Mouse (Mus musculus): ENCODE measurements around the gene Zc2hc1b.
"Not testable (repeated sequence)": the region's sequence is repeated elsewhere in the genome, so short reads cannot be mapped to it uniquely, and the experiment has no call there.

Zc2hc1b gene

GRCm38 (mm10) chr10:13177973-13178624 lies at the start of gene Zc2hc1b:
TSS of gene Zc2hc1b (minus strand) at chr10:13178023.
- no peak for DNase-seq

DNA sequence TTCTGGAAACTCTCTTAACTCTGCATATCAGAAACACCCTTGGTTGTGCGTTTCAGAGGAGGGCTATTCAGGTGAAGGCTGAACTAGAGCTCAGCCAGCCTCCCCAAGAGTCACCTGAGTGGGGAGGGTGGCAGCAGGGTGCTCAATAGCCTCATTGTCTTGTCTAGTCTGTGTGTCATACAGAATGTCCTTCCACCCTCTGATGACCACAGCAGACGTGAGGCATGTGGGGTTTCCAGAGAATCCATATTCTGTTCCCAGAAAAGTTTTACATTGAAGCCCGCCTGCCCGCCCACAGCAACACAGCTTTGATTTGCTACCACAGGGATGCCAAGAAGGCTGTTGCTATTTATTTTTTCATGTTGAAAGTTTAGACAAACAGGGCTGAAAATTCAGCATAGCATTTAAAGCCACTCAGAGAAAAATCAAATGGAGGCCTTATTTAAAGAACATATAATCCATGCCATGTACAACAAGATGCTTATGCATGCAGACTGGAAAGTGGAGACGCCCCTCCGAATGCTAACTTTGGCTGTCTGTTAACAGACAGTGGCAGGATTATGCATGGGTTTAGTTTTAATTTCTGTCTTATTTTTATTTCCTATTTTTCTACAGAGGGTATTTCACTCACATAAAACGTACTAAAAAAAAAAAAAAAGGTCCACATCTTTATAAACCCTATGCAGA lies 47.7 kb upstream of the Zc2hc1b start:
- no peak for DNase-seq

- no peak for DNase-seq
These were observed 44.3 kb upstream of the Zc2hc1b start for GRCm38 (mm10) chr10:13222135-13222534.

DNA sequence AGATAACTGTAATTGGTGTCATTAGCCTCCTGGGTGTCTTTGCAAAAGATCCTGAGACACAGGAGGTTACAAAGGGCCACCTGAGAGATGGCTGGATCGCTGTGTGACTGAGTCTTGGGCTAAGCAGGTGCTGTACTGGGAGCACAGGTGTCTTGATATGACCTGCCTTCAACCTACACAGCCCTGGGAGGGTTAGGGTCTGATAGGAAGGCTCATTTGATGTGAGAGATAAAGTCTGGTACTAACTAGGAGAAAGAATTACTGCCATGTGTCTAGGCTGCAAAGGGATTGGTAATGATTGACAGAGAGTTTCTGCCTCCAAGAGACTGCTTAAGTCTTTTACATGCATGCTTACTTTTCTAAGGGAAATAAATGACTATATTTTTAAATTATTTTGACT lies 42.2 kb upstream of the Zc2hc1b start:
- no peak for DNase-seq

DNA sequence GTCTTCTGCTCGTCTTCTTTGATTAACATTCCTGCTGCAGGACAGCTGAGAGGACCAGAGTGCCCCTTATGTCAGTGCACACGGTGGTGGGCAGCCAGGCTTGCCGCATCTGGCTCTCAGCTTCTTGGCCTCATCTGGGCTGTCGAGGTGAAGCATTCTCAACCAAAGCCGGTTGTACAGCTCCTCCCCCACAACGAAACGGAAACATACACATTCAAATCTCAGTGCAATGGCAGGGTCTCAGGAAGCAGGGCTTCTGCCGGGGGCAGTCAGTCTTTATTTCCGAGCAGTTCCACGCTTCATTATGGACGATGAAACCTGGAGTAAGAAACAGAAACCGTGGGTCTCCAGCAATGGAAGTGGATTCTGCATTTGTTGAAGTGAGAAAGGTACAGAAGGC lies 36.1 kb upstream of the Zc2hc1b start:
- DNase-seq, result no peak

DNA sequence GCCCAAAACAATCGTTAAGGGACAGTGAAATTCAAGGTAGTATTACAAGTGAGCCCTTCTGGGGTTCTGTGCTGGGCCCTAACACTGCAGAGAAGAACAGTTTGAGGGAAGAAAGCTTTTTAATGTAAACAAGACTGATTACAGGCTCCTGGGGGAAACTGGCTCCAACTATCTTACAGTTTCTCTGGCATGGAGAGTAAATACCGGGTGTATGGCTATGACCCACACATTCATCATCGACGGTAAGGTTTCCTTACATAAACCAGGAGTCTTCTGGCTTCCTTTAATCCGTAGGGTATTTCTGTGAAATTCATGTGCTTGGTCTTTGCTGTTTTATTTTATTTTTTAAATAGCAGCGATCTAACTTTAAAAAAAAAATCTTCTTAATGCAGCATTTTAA lies 35.0 kb upstream of the Zc2hc1b start:
- DNase-seq, result no peak

- no peak for DNase-seq
These were observed 34.5 kb upstream of the Zc2hc1b start for GRCm38 (mm10) chr10:13212326-13212725.

GRCm38 (mm10) chr10:13209930-13210637 lies 32.3 kb upstream of the Zc2hc1b start:
- DNase-seq, result no peak

GRCm38 (mm10) chr10:13209506-13209905 lies 31.7 kb upstream of the Zc2hc1b start:
- DNase-seq, result no peak

GRCm38 (mm10) chr10:13209061-13209460 lies 31.2 kb upstream of the Zc2hc1b start:
- DNase-seq, result no peak

DNA sequence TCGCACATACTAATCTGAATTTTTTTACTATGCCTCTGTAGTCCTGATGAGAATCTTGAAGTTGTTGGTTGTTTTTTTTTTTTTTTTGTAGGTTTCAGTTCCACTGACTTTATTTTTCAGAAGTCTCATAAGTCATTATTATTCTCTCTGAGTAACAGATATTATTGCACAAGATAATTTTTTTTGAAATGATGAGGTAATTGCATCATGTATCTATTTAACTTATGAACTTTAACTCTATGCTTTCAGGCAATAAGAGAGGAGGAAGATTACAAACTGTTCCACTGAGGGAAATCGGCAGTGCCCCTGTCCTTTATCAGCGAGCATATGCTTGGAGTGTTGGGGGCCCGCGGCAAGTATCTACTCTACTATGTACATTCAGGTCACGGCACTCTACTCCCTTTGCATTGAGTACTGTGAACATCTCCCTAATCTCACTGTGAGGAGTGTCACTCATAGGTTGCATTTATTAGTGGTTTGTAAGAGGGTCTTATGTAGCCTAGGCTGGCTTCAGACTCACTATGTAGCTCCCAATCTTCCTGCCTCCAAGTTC lies 24.0 kb upstream of the Zc2hc1b start:
- no peak for DNase-seq

DNA sequence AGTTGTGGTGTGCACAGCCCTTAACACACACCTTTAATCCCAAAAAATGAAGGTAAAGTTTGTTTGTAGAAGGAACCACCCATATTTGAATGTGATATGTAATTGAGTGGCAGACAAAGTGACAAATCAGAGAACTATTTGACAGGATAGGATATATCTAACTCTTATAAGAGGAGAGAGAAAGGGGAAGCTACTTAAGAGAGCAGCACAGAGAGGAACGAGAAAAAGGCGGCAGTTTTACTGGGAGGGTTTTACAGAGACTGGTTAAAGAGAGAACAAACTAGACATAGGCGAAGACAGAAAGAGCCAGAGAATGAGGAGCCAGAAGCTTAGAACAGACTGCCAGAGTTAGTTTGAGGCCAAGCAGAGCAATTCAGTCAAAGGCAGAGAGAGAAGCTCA lies 23.0 kb upstream of the Zc2hc1b start:
- no peak for DNase-seq

DNA sequence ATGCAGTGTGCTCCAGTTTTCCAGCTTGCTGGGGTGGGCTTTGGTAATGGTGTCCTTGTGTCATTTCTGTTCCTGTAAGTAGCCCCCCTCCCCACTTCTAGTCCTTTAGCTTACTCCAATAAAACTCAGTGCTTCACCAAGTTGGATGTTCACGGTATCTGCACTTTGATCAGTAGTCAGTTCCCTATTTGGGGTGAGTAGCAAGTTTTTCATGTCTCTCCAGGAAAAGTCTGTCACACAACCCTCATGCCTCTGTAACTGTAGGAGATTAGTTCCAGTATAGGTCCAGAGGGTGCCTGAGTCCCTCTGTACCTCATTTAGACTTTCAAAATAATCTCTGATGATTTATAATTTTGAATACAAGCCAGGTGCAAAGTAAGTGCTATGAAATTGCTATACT lies 21.4 kb upstream of the Zc2hc1b start:
- DNase-seq, result no peak

DNA sequence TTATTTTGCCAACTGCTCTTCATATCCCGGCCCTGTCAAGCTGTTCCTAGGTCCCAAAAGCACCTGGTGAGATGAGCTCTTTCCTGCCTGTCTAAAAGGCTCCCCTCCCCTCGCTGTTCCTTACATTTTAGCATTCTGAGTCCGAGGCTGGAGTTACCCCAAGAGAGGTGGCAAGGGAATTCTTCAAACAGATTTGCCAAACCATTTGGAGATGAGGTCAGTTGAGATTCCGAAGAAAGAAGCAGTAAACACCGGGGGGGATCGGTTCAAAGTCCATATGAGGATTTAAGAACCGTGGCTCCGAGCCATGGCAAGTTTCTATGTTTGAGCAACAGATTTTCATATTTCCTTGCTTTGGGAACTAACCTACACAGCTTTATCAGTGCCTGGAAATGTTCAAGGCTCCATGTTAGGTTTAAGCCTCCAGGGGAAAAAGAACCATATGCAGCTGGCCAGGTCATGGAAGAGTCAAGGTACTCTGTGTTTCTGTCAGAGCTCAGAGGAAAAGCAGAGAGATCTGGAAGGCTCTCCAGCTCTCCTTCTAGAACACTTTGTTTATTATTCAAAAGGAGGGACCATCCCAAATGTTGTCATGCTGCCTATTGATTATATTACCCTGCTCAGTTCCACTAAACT lies 19.2 kb upstream of the Zc2hc1b start:
- DNase-seq, result no peak

DNA sequence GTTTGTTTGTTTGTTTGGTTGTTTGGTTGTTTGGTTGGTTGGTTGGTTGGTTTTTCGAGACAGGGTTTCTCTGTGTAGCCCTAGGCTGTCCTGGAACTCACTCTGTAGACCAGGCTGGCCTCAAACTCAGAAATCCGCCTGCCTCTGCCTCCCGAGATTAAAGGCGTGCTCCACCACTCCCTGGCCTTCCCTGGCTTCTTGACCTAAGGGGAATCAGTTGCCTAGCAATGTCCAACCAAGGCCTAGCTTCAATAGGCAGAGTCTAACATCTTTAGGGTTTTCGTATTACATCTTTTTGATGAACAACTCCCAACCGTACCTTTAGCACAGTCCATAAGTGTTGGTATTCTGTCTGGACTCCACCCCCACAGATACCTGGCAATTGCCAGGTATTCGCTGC lies 15.7 kb upstream of the Zc2hc1b start:
- not testable (repeated sequence) for DNase-seq

- DNase-seq, result peak; percentile 95
These were observed 15.0 kb upstream of the Zc2hc1b start, which contains the start of gene Ltv1 for GRCm38 (mm10) chr10:13192731-13193351. TSS of gene Ltv1 (minus strand) at chr10:13193168.

- DNase-seq, result no peak
These were observed 12.1 kb upstream of the Zc2hc1b start for GRCm38 (mm10) chr10:13189881-13190280.

DNA sequence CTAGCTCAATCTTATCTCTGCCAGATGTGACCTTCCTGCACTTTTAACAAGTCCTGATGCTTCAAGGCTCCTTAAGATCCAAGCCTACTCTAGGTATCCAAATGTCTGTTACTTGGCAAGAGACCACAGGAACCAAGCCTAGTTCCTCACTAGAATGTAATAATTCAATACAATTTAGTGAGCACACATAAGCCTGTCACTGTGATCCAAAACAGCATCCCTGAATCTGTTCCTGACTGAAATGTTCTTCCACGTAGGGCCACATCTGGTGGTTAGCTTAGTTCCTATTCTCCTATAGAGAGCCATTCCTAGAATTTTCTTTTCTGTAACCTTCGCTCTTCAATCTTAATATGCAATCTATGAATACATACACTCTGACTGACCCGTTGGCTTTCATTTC lies 8.9 kb upstream of the Zc2hc1b start:
- no peak for DNase-seq

DNA sequence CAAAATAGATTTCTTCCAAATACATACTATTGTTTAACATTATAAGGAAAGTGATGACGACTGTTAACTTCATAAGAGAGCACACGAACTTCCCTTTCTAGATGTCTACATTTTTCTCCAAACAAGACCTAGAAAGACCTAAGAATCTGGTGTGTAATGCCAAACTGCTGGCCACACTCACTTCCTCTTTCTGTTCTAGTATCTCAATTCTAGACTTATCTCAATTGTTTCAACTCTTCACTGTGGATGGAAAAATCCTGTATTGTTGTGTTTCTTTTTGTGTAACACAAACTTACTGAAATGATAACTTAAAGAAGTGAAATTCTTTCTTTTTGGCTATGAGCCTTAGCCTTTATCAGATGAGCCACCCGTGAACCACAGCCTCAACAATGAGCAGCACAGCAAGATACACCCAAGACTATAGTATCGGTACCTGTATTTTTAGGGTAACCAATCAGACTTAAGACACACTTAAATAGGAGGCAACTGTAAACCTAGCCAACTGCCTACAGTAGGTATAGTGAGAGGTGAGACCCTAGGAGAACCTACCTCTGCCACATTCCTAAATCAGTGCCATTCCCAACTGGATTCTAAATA lies 6.4 kb upstream of the Zc2hc1b start:
- DNase-seq, result no peak

- no peak for DNase-seq
These were observed 2.4 kb upstream of the Zc2hc1b start for GRCm38 (mm10) chr10:13180211-13180610.

GRCm38 (mm10) chr10:13175866-13176265 lies 2.0 kb downstream of the Zc2hc1b start:
- DNase-seq, result no peak

- no peak for DNase-seq
These were observed 5.0 kb downstream of the Zc2hc1b start for GRCm38 (mm10) chr10:13172798-13173221.
